Mouse (Mus musculus) spleen, postnatal 14 days (tissue): ENCODE data around the gene Lca5l.
"Not testable (repeated sequence)": the region's sequence is repeated elsewhere in the genome, so short reads cannot be mapped to it uniquely, and the experiment has no call there.

Source experiments
- DNase-seq, 2 experiments: peaks; one replicate each; pipeline ENCODE4 v3.0.0; 2021 to 2022; ENCODE audit warnings: low spot score in 2 of 2

The Lca5l gene

GRCm38 (mm10) chr16:96168837-96169236 lies 23.2 kb downstream of the Lca5l start:
- DNase-seq = no peak

GRCm38 (mm10) chr16:96165723-96166264 lies 26.3 kb downstream of the Lca5l start:
- DNase-seq = no peak

- no peak for DNase-seq
Observed at GRCm38 (mm10) chr16:96161336-96161735, 30.7 kb downstream of the Lca5l start.

- DNase-seq = no peak
Observed at GRCm38 (mm10) chr16:96160927-96161326, 31.1 kb downstream of the Lca5l start.

- no peak for DNase-seq
Observed at GRCm38 (mm10) chr16:96159794-96160346, 32.2 kb downstream of the Lca5l start.

GRCm38 (mm10) chr16:96159091-96159731 lies 32.9 kb downstream of the Lca5l start:
- peak in 1 of 2 experiments; percentile 31 for DNase-seq

- DNase-seq = no peak
Observed at GRCm38 (mm10) chr16:96158511-96159080, 33.5 kb downstream of the Lca5l start.

- DNase-seq = no peak
Observed at GRCm38 (mm10) chr16:96157171-96157570, 34.9 kb downstream of the Lca5l start.

GRCm38 (mm10) chr16:96156019-96156418 lies 36.1 kb downstream of the Lca5l start:
- no peak for DNase-seq

- DNase-seq = no peak
Observed at GRCm38 (mm10) chr16:96154476-96154875, 37.6 kb downstream of the Lca5l start.

- DNase-seq = peak; percentile 41 to 69
Observed at GRCm38 (mm10) chr16:96151551-96151950, 40.5 kb downstream of the Lca5l start.

- no peak for DNase-seq
Observed at GRCm38 (mm10) chr16:96150995-96151394, 41.1 kb downstream of the Lca5l start.

- no peak for DNase-seq
Observed at GRCm38 (mm10) chr16:96149311-96149710, 42.8 kb downstream of the Lca5l start.

- DNase-seq = no peak
Observed at GRCm38 (mm10) chr16:96148834-96149233, 43.2 kb downstream of the Lca5l start.

- DNase-seq = no peak
Observed at GRCm38 (mm10) chr16:96145814-96146213, 46.3 kb downstream of the Lca5l start.

GRCm38 (mm10) chr16:96145110-96145800 lies 46.8 kb downstream of the Lca5l start, which contains the start of gene Wrb:
Wrb (plus strand) TSS chr16:96145407.
- DNase-seq = peak; percentile 97 to 99

- DNase-seq = not testable (repeated sequence)
Observed at GRCm38 (mm10) chr16:96144748-96145109, 47.3 kb downstream of the Lca5l start.

GRCm38 (mm10) chr16:96128466-96128865 lies 63.6 kb downstream of the Lca5l start:
- DNase-seq = no peak

GRCm38 (mm10) chr16:96127657-96128344 lies 64.3 kb downstream of the Lca5l start, which contains the start of gene Hmgn1:
Hmgn1 (minus strand) TSS chr16:96127729.
- peak; percentile 74 to 83 for DNase-seq

GRCm38 (mm10) chr16:96127288-96127656 lies 64.8 kb downstream of the Lca5l start:
- DNase-seq = no peak

- DNase-seq = no peak
Observed at GRCm38 (mm10) chr16:96126684-96127171, 65.3 kb downstream of the Lca5l start.
